Mouse (Mus musculus): Measurements from ENCODE around the gene Aff3. TPM values are rescaled to one million over a fixed set of nuclear protein-coding genes. Genes with fewer than 3 reads are reported as not detected.
A peak's percentile ranks its signal among the peaks of the same experiment; 100 is the strongest.

The Aff3 gene
- polyA plus RNA-seq, 1 experiment from 2014 or later, result 8.5 TPM

GRCm38 (mm10) chr1:38357933-38358796 is 306.6 kb downstream of the Aff3 start:
- H3K36me3 ChIP-seq, result no peaks in the 10 kb centered on the region
- 17% methylated on average over 10 of the region's 10 CpGs for WGBS
- H3K9ac ChIP-seq, result no peak overlapping the region
- no peaks in the 10 kb centered on the region for H3K27me3 ChIP-seq (replicated peaks)
- H3K4me2 ChIP-seq (replicated peaks), result peak overlapping the region; percentile 22
- ATAC-seq, result peak; percentile 54
- peaks cover 18% of the 10 kb centered on the region for H3K4me1 ChIP-seq (replicated peaks)
- H3K9me3 ChIP-seq, result no peaks in the 10 kb centered on the region
- no peak overlapping the region for H3K4me3 ChIP-seq (replicated peaks)
- H3K27ac ChIP-seq, result peak overlapping the region; percentile 54

GRCm38 (mm10) chr1:38354585-38354984 is 310.2 kb downstream of the Aff3 start:
- Histone ChIP-seq H3K4me1 (replicated peaks) (peaks cover 18% of the 10 kb centered on the region), H3K27ac (no peak overlapping the region), H3K36me3 (no peaks in the 10 kb centered on the region), H3K4me3 (replicated peaks) (no peak overlapping the region), H3K9me3 (no peaks in the 10 kb centered on the region), H3K9ac (no peak overlapping the region), H3K4me2 (replicated peaks) (no peak overlapping the region), H3K27me3 (replicated peaks) (no peaks in the 10 kb centered on the region)
- ATAC-seq, result peak; percentile 62
- WGBS, result 65% methylated on average over 4 of the region's 4 CpGs

GRCm38 (mm10) chr1:38347346-38347745 is 317.4 kb downstream of the Aff3 start:
- WGBS, result 85% methylated on average over 4 of the region's 4 CpGs
- no peak for ATAC-seq

GRCm38 (mm10) chr1:38334206-38334605 is 330.5 kb downstream of the Aff3 start:
- Histone ChIP-seq H3K36me3 (no peaks in the 10 kb centered on the region), H3K9me3 (no peaks in the 10 kb centered on the region), H3K27me3 (replicated peaks) (no peaks in the 10 kb centered on the region), H3K9ac (no peak overlapping the region), H3K4me2 (replicated peaks) (no peak overlapping the region), H3K4me3 (replicated peaks) (no peak overlapping the region), H3K27ac (no peak overlapping the region), H3K4me1 (replicated peaks) (no peaks in the 10 kb centered on the region)
- no peak for ATAC-seq
- 77% methylated on average over 7 of the region's 7 CpGs for WGBS

More at GRCm38 (mm10) chr1:38347346-38347745, 317.4 kb downstream of the Aff3 start:
- Histone ChIP-seq H3K27ac (no peak overlapping the region), H3K27me3 (replicated peaks) (no peaks in the 10 kb centered on the region), H3K36me3 (no peaks in the 10 kb centered on the region), H3K9me3 (no peaks in the 10 kb centered on the region), H3K4me1 (replicated peaks) (no peaks in the 10 kb centered on the region), H3K4me3 (replicated peaks) (no peak overlapping the region), H3K4me2 (replicated peaks) (no peak overlapping the region), H3K9ac (no peak overlapping the region)

GRCm38 (mm10) chr1:38332919-38333318 is 331.8 kb downstream of the Aff3 start:
- WGBS, result 84% methylated on average over 5 of the region's 5 CpGs
- H3K9ac ChIP-seq, result no peak overlapping the region
- ATAC-seq, result no peak
- no peak overlapping the region for H3K4me2 ChIP-seq (replicated peaks)
- no peaks in the 10 kb centered on the region for H3K9me3 ChIP-seq
- H3K27ac ChIP-seq, result no peak overlapping the region
- no peaks in the 10 kb centered on the region for H3K27me3 ChIP-seq (replicated peaks)
- H3K4me3 ChIP-seq (replicated peaks), result no peak overlapping the region
- H3K4me1 ChIP-seq (replicated peaks), result no peaks in the 10 kb centered on the region
- H3K36me3 ChIP-seq, result no peaks in the 10 kb centered on the region

- Histone ChIP-seq H3K4me1 (replicated peaks) (no peaks in the 10 kb centered on the region), H3K27ac (no peak overlapping the region), H3K9me3 (no peaks in the 10 kb centered on the region), H3K4me3 (replicated peaks) (no peak overlapping the region), H3K27me3 (replicated peaks) (no peaks in the 10 kb centered on the region), H3K36me3 (no peaks in the 10 kb centered on the region), H3K9ac (no peak overlapping the region), H3K4me2 (replicated peaks) (no peak overlapping the region)
- 79% methylated on average over 5 of the region's 5 CpGs for WGBS
- no peak for ATAC-seq
Observed at GRCm38 (mm10) chr1:38324206-38324605, 340.5 kb downstream of the Aff3 start.

- Histone ChIP-seq H3K27ac (no peak overlapping the region), H3K4me1 (replicated peaks) (no peaks in the 10 kb centered on the region), H3K9ac (no peak overlapping the region), H3K27me3 (replicated peaks) (no peaks in the 10 kb centered on the region), H3K36me3 (no peaks in the 10 kb centered on the region), H3K9me3 (no peaks in the 10 kb centered on the region), H3K4me2 (replicated peaks) (no peak overlapping the region), H3K4me3 (replicated peaks) (no peak overlapping the region)
- WGBS, result 88% methylated on average over 8 of the region's 8 CpGs
- no peak for ATAC-seq
Observed at GRCm38 (mm10) chr1:38321861-38322260, 342.9 kb downstream of the Aff3 start.

- H3K36me3 ChIP-seq, result no peaks in the 10 kb centered on the region
- H3K9me3 ChIP-seq, result no peaks in the 10 kb centered on the region
- no peak overlapping the region for H3K27ac ChIP-seq
- WGBS, result 80% methylated on average over 2 of the region's 2 CpGs
- H3K27me3 ChIP-seq (replicated peaks), result no peaks in the 10 kb centered on the region
- no peak overlapping the region for H3K4me2 ChIP-seq (replicated peaks)
- H3K4me1 ChIP-seq (replicated peaks), result no peaks in the 10 kb centered on the region
- H3K9ac ChIP-seq, result no peak overlapping the region
- H3K4me3 ChIP-seq (replicated peaks), result no peak overlapping the region
- no peak for ATAC-seq
Observed at GRCm38 (mm10) chr1:38320971-38321305, 343.8 kb downstream of the Aff3 start.

- Histone ChIP-seq H3K9me3 (no peaks in the 10 kb centered on the region), H3K36me3 (no peaks in the 10 kb centered on the region), H3K9ac (no peak overlapping the region), H3K27ac (no peak overlapping the region), H3K4me1 (replicated peaks) (no peaks in the 10 kb centered on the region), H3K4me2 (replicated peaks) (no peak overlapping the region), H3K4me3 (replicated peaks) (no peak overlapping the region), H3K27me3 (replicated peaks) (no peaks in the 10 kb centered on the region)
- 75% methylated on average over 16 of the region's 16 CpGs for WGBS
- ATAC-seq, result no peak
Observed at GRCm38 (mm10) chr1:38320126-38320970, 344.4 kb downstream of the Aff3 start.

- 58% methylated on average over 2 of the region's 2 CpGs for WGBS
- H3K27ac ChIP-seq, result no peak overlapping the region
- no peak for ATAC-seq
- H3K4me2 ChIP-seq (replicated peaks), result no peak overlapping the region
- H3K9ac ChIP-seq, result no peak overlapping the region
- no peak overlapping the region for H3K4me3 ChIP-seq (replicated peaks)
- no peaks in the 10 kb centered on the region for H3K9me3 ChIP-seq
- no peaks in the 10 kb centered on the region for H3K27me3 ChIP-seq (replicated peaks)
- no peaks in the 10 kb centered on the region for H3K36me3 ChIP-seq
- H3K4me1 ChIP-seq (replicated peaks), result no peaks in the 10 kb centered on the region
Observed at GRCm38 (mm10) chr1:38318614-38319013, 346.1 kb downstream of the Aff3 start.

- H3K9ac ChIP-seq, result no peak overlapping the region
- no peak for ATAC-seq
Observed at GRCm38 (mm10) chr1:38315992-38316391, 348.8 kb downstream of the Aff3 start.

GRCm38 (mm10) chr1:38310496-38310895 is 354.3 kb downstream of the Aff3 start:
- 89% methylated on average over 8 of the region's 8 CpGs for WGBS
- Histone ChIP-seq H3K9me3 (no peaks in the 10 kb centered on the region), H3K27ac (no peak overlapping the region), H3K36me3 (no peaks in the 10 kb centered on the region), H3K4me3 (replicated peaks) (no peak overlapping the region), H3K4me1 (replicated peaks) (peaks cover 9% of the 10 kb centered on the region; the same call in 1 of the 2 replicates), H3K4me2 (replicated peaks) (no peak overlapping the region), H3K9ac (no peak overlapping the region), H3K27me3 (replicated peaks) (no peaks in the 10 kb centered on the region)
- ATAC-seq, result no peak

More at GRCm38 (mm10) chr1:38315992-38316391, 348.8 kb downstream of the Aff3 start:
- H3K36me3 ChIP-seq, result no peaks in the 10 kb centered on the region
- H3K9me3 ChIP-seq, result no peaks in the 10 kb centered on the region
- no peak overlapping the region for H3K4me3 ChIP-seq (replicated peaks)
- no peaks in the 10 kb centered on the region for H3K27me3 ChIP-seq (replicated peaks)
- no peaks in the 10 kb centered on the region for H3K4me1 ChIP-seq (replicated peaks)
- no peak overlapping the region for H3K27ac ChIP-seq
- H3K4me2 ChIP-seq (replicated peaks), result no peak overlapping the region
- 79% methylated on average over 4 of the region's 4 CpGs for WGBS

All from intestine, embryonic 15.5 days (tissue).